ENCODE assay signal across 21 mouse cellular contexts in genomic region chr1:133231523-133232193, GRCm38 (mm10).
DNase-seq lines count a peak whose midpoint lies in the region; ATAC-seq and TF ChIP-seq lines count a peak whose summit lies in the region.
"Had no signal": no experiment of that assay in that cellular context is flagged by ENCODE, and none has a peak within 500 bp of the region (broad histone marks: within the 10 kb centered on the region; RNA-seq: fewer than 3 reads in every experiment).

No protein-coding gene starts in this region.

- H3K27me3 ChIP-seq in heart, embryonic 10.5 days (ENCODE audit: insufficient read depth, poor library complexity, severe bottlenecking), result no peaks in the 10 kb centered on the region
- H3K27me3 ChIP-seq in embryonic facial prominence, embryonic 15.5 days, result no peaks in the 10 kb centered on the region
- no peaks in the 10 kb centered on the region for H3K27me3 ChIP-seq in stomach, embryonic 15.5 days (replicated peaks)
- H3K27me3 ChIP-seq: heart, embryonic 12.5 days; hindbrain, embryonic 15.5 days; Patski had no signal

- H3K4me1 ChIP-seq in heart, embryonic 10.5 days, result peaks cover 63% of the 10 kb centered on the region
- H3K4me1 ChIP-seq in embryonic facial prominence, embryonic 15.5 days, result peaks cover 49% of the 10 kb centered on the region
- peaks cover 24% of the 10 kb centered on the region for H3K4me1 ChIP-seq in stomach, embryonic 15.5 days

- peak overlapping the region; percentile 6; the same call in 1 of the 2 replicates for H3K4me2 ChIP-seq in embryonic facial prominence, embryonic 15.5 days (replicated peaks)
- no peak overlapping the region for H3K4me2 ChIP-seq in stomach, embryonic 15.5 days
- H3K4me2 ChIP-seq: forebrain, embryonic 12.5 days; heart, embryonic 12.5 days; hindbrain, embryonic 15.5 days had no signal

- H3K9me3 ChIP-seq in heart, embryonic 10.5 days, result no peaks in the 10 kb centered on the region
- no peaks in the 10 kb centered on the region for H3K9me3 ChIP-seq in embryonic facial prominence, embryonic 15.5 days (replicated peaks)
- H3K9me3 ChIP-seq in stomach, embryonic 15.5 days, result no peaks in the 10 kb centered on the region
- H3K9me3 ChIP-seq: forebrain, embryonic 12.5 days; heart, embryonic 12.5 days; hindbrain, embryonic 10.5 days; hindbrain, embryonic 15.5 days had no signal

- H3K4me3 ChIP-seq in heart, embryonic 10.5 days, result no peak overlapping the region
- no peak overlapping the region for H3K4me3 ChIP-seq in embryonic facial prominence, embryonic 15.5 days (replicated peaks)
- H3K4me3 ChIP-seq in stomach, embryonic 15.5 days (replicated peaks), result no peak overlapping the region
- H3K4me3 ChIP-seq in layer of hippocampus, adult 2 months, result no peak overlapping the region
- H3K4me3 ChIP-seq: forebrain, embryonic 12.5 days; heart, adult 2 months; heart, embryonic 12.5 days; hindbrain, embryonic 10.5 days; hindbrain, embryonic 15.5 days had no signal

- no peaks in the 10 kb centered on the region for H3K36me3 ChIP-seq in heart, embryonic 10.5 days
- no peaks in the 10 kb centered on the region for H3K36me3 ChIP-seq in embryonic facial prominence, embryonic 15.5 days
- no peaks in the 10 kb centered on the region for H3K36me3 ChIP-seq in stomach, embryonic 15.5 days
- H3K36me3 ChIP-seq: forebrain, embryonic 12.5 days; heart, embryonic 12.5 days; hindbrain, embryonic 10.5 days; hindbrain, embryonic 15.5 days had no signal

- H3K27ac ChIP-seq in heart, embryonic 10.5 days, result peak overlapping the region; percentile 31; the same call in 1 of the 2 replicates
- H3K27ac ChIP-seq in embryonic facial prominence, embryonic 15.5 days (replicated peaks), result peak overlapping the region; percentile 61; the same call in 1 of the 2 replicates
- H3K27ac ChIP-seq in stomach, embryonic 15.5 days, result peak overlapping the region; percentile 35; the same call in 1 of the 2 replicates
- H3K27ac ChIP-seq in layer of hippocampus, adult 2 months, result no peak overlapping the region
- H3K27ac ChIP-seq: forebrain, embryonic 12.5 days; heart, adult 2 months; hindbrain, embryonic 10.5 days; hindbrain, embryonic 15.5 days had no signal

- no peak overlapping the region for H3K9ac ChIP-seq in embryonic facial prominence, embryonic 15.5 days
- no peak overlapping the region for H3K9ac ChIP-seq in stomach, embryonic 15.5 days
- H3K9ac ChIP-seq: forebrain, embryonic 12.5 days; forebrain, postnatal 0 days; heart, embryonic 12.5 days; hindbrain, embryonic 15.5 days had no signal

- ATAC-seq in embryonic facial prominence, embryonic 15.5 days (ENCODE audit: insufficient number of reproducible peaks, low FRiP score, low TSS enrichment, low read depth), result no peak
- no peak for ATAC-seq in stomach, embryonic 15.5 days (ENCODE audit: insufficient read depth, low FRiP score, low read depth)
- ATAC-seq: activated CD4-positive, CD25-positive, alpha-beta regulatory T cell, adult 4 months; forebrain, postnatal 0 days; Patski had no signal

- DNase-seq in heart, embryonic 10.5 days (ENCODE audit: low spot score), result no peak
- no peak for DNase-seq in heart, adult 18-20 months
- peak; percentile 58 for DNase-seq in lung, postnatal 36 days
- no peak for DNase-seq in lung, postnatal 10 days
- DNase-seq in layer of hippocampus, adult 2 months (ENCODE audit: low spot score in 2 of 2), result no peak
- no peak for DNase-seq in spleen, postnatal 4 days (ENCODE audit: low spot score in 2 of 2)
- DNase-seq: adrenal gland, postnatal 14 days; cerebellum, adult 11-12 months; cerebellum, adult 9-10 months; cerebellum, postnatal 25 days; forebrain, postnatal 0 days; gastrocnemius, postnatal 36 days; heart, adult 2 months had no signal

- no peak for TF ChIP-seq CTCF in layer of hippocampus, adult 2 months (conservative IDR thresholded peaks at IDR 0.05)

- WGBS in heart, embryonic 10.5 days, result 94% methylated on average over 7 of the region's 7 CpGs
- WGBS in embryonic facial prominence, embryonic 15.5 days, result 75% methylated on average over 7 of the region's 7 CpGs
- WGBS in stomach, embryonic 15.5 days, result 80% methylated on average over 7 of the region's 7 CpGs
